Comparison of ENCODE assay signal across 24 mouse cellular contexts in the genomic region with DNA sequence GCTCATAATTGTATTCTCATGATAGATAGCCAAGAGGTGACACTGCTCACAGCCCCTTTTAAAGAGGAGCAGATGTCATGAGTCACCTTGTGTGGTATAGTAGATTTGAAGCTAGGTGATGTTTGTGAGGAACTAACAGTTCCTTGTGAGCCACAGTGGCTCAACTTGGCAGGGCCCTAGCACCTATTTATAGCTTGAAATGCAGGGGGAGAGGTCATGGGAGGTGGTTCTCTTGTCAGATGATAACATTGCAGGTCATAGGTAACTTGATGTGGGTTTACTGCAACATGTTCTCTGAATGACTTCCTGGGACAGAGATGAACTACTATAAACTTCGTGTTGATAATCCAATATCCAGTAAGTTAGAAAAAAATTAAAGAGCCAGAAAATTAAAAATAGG. TPM values are rescaled to one million over a fixed set of nuclear protein-coding genes. Genes with fewer than 3 reads are reported as not detected.
DNase-seq lines count a peak whose midpoint lies in the region; ATAC-seq and TF ChIP-seq lines count a peak whose summit lies in the region.
"Had no signal": no experiment of that assay in that cellular context is flagged by ENCODE, and none has a peak within 500 bp of the region (broad histone marks: within the 10 kb centered on the region; RNA-seq: fewer than 3 reads in every experiment).

No protein-coding gene starts in this region.

- no peaks in the 10 kb centered on the region for H3K27me3 ChIP-seq in liver, adult 2 months (ENCODE audit: control insufficient read depth, insufficient read depth, low read length)
- no peaks in the 10 kb centered on the region for H3K27me3 ChIP-seq in liver, embryonic 12.5 days (replicated peaks)
- H3K27me3 ChIP-seq in heart, embryonic 16.5 days (ENCODE audit: control insufficient read depth, insufficient read depth, low read length), result no peaks in the 10 kb centered on the region
- no peaks in the 10 kb centered on the region for H3K27me3 ChIP-seq in embryonic facial prominence, embryonic 10.5 days (replicated peaks; ENCODE audit: low read depth, poor library complexity, severe bottlenecking)
- H3K27me3 ChIP-seq: hindbrain, embryonic 13.5 days; megakaryocyte, embryonic 14.5 days had no signal

- no peak overlapping the region for H3K4me2 ChIP-seq in liver, embryonic 12.5 days
- no peak overlapping the region for H3K4me2 ChIP-seq in heart, embryonic 16.5 days (ENCODE audit: low read depth, low read length)
- H3K4me2 ChIP-seq: hindbrain, embryonic 13.5 days had no signal

- H3K9ac ChIP-seq in liver, adult 2 months (ENCODE audit: low read depth, low read length), result no peak overlapping the region
- no peak overlapping the region for H3K9ac ChIP-seq in liver, embryonic 12.5 days
- no peak overlapping the region for H3K9ac ChIP-seq in heart, embryonic 16.5 days (ENCODE audit: low read length)
- H3K9ac ChIP-seq: forebrain, postnatal 0 days; hindbrain, embryonic 13.5 days had no signal

- peak overlapping the region; percentile 83 for H3K27ac ChIP-seq in gastrocnemius, adult 2 months
- no peak overlapping the region for H3K27ac ChIP-seq in liver, adult 2 months (replicated peaks; ENCODE audit: insufficient read depth, low read depth, low read length)
- no peak overlapping the region for H3K27ac ChIP-seq in liver, embryonic 12.5 days
- H3K27ac ChIP-seq in heart, embryonic 16.5 days (ENCODE audit: low read length), result 0 out of 2 replicates have a peak overlapping the region, but pooled peaks have one; percentile 35
- H3K27ac ChIP-seq in embryonic facial prominence, embryonic 10.5 days (replicated peaks), result no peak overlapping the region
- H3K27ac ChIP-seq: forebrain, embryonic 10.5 days; hindbrain, embryonic 13.5 days; kidney, postnatal 0 days; left cerebral cortex, adult 2 months; limb, embryonic 10.5 days had no signal

- no peak overlapping the region for H3K4me3 ChIP-seq in gastrocnemius, adult 2 months
- H3K4me3 ChIP-seq in liver, adult 2 months (ENCODE audit: insufficient read depth, low read depth, low read length), result no peak overlapping the region
- no peak overlapping the region for H3K4me3 ChIP-seq in liver, embryonic 12.5 days
- H3K4me3 ChIP-seq in heart, embryonic 16.5 days (ENCODE audit: low read length), result no peak overlapping the region
- no peak overlapping the region for H3K4me3 ChIP-seq in embryonic facial prominence, embryonic 10.5 days
- H3K4me3 ChIP-seq: forebrain, embryonic 10.5 days; hindbrain, embryonic 13.5 days; left cerebral cortex, adult 2 months; limb, embryonic 10.5 days; megakaryocyte, embryonic 14.5 days had no signal

- no peaks in the 10 kb centered on the region for H3K36me3 ChIP-seq in liver, adult 2 months (ENCODE audit: control insufficient read depth, insufficient read depth, low read length)
- no peaks in the 10 kb centered on the region for H3K36me3 ChIP-seq in liver, embryonic 12.5 days
- H3K36me3 ChIP-seq in heart, embryonic 16.5 days (ENCODE audit: control insufficient read depth, insufficient read depth), result no peaks in the 10 kb centered on the region
- no peaks in the 10 kb centered on the region for H3K36me3 ChIP-seq in embryonic facial prominence, embryonic 10.5 days (replicated peaks)
- H3K36me3 ChIP-seq: forebrain, embryonic 10.5 days; hindbrain, embryonic 13.5 days; limb, embryonic 10.5 days had no signal

- ATAC-seq in liver, embryonic 12.5 days, result no peak
- ATAC-seq in heart, embryonic 16.5 days (replicated peaks; ENCODE audit: extremely low read depth, insufficient read depth, low FRiP score), result no peak
- ATAC-seq: forebrain, postnatal 0 days; inflammation-experienced regulatory T-cells, adult 6 months had no signal

- no peaks in the 10 kb centered on the region for H3K79me2 ChIP-seq in liver, adult 2 months (ENCODE audit: control insufficient read depth, insufficient read depth, low read length)

- DNase-seq in gastrocnemius, adult 2 months, result peak; percentile 74
- no peak for DNase-seq in gastrocnemius, postnatal 4 days (ENCODE audit: low spot score in 2 of 2)
- peak; percentile 43 for DNase-seq in liver, adult 2 months (ENCODE audit: extremely low read depth, low read depth, low spot score)
- DNase-seq in skeletal muscle tissue, adult 2 months (ENCODE audit: low read depth, low spot score), result peak; percentile 88
- no peak for DNase-seq in lung, postnatal 36 days
- no peak for DNase-seq in embryonic facial prominence, embryonic 10.5 days (ENCODE audit: low spot score)
- DNase-seq: cerebellum, adult 9-11 months; forebrain, postnatal 0 days; kidney, adult 18-20 months; liver; lung, adult 2 months; lung, postnatal 14 days; midbrain, embryonic 14.5 days; right cerebral cortex, postnatal 14 days; spleen, adult 18-20 months had no signal

- TF ChIP-seq POLR2A in liver, adult 2 months (IDR thresholded peaks at IDR 0.05; ENCODE audit: extremely low read depth, insufficient read depth, low read length), result no peak

- no peak for TF ChIP-seq CTCF in gastrocnemius, adult 2 months (IDR thresholded peaks at IDR 0.05)
- no peak for TF ChIP-seq CTCF in liver, adult 2 months (IDR thresholded peaks at IDR 0.05; ENCODE audit: low read depth, low read length)

- intact Hi-C loops in gastrocnemius, adult 2 months (cut with DNase I), result loop anchor here (2.0 kb wide), 1 partner anchor 43 kb away; no protein-coding TSS in a partner anchor

- H3K4me1 ChIP-seq in liver, adult 2 months (ENCODE audit: control insufficient read depth, insufficient read depth, low read length), result peaks cover 5% of the 10 kb centered on the region; the same call in 1 of the 2 replicates
- no peaks in the 10 kb centered on the region for H3K4me1 ChIP-seq in liver, embryonic 12.5 days
- peaks cover 7% of the 10 kb centered on the region for H3K4me1 ChIP-seq in heart, embryonic 16.5 days (ENCODE audit: control insufficient read depth, insufficient read depth, low read length)
- H3K4me1 ChIP-seq in embryonic facial prominence, embryonic 10.5 days, result no peaks in the 10 kb centered on the region
- H3K4me1 ChIP-seq: forebrain, embryonic 10.5 days; limb, embryonic 10.5 days had no signal

- no peaks in the 10 kb centered on the region for H3K9me3 ChIP-seq in liver, embryonic 12.5 days (replicated peaks)
- H3K9me3 ChIP-seq in heart, embryonic 16.5 days (replicated peaks; ENCODE audit: control insufficient read depth, low read length), result no peaks in the 10 kb centered on the region
- H3K9me3 ChIP-seq in embryonic facial prominence, embryonic 10.5 days, result no peaks in the 10 kb centered on the region
- H3K9me3 ChIP-seq: forebrain, embryonic 10.5 days; hindbrain, embryonic 13.5 days; limb, embryonic 10.5 days; megakaryocyte, embryonic 14.5 days had no signal

- 59% methylated on average over 1 of the region's 1 CpGs for WGBS in liver, adult 2 months
- WGBS in liver, embryonic 12.5 days (ENCODE audit: insufficient replicate concordance), result 47% methylated on average over 1 of the region's 1 CpGs
- 83% methylated on average over 1 of the region's 1 CpGs for WGBS in heart, embryonic 16.5 days
- WGBS in embryonic facial prominence, embryonic 10.5 days, result 81% methylated on average over 1 of the region's 1 CpGs

RNA-seq across cellular contexts. Expression of a gene that starts 40.7 kb away (rescaled TPM):
- total RNA-seq in gastrocnemius, adult 2 months (2021), result 10 to 100 TPM; 64.1 to 99.2 TPM
- total RNA-seq in gastrocnemius, postnatal 4 days (2021), result 10 to 100 TPM; 38.0 to 40.3 TPM
- 5.2 and 7.3 TPM in 2 replicates for total RNA-seq in liver, adult 2 months (2014; rRNA removed)
- polyA plus RNA-seq in liver, adult 2 months (2012; rRNA removed), result 3.8 and 9.1 TPM in 2 replicates
- polyA plus RNA-seq in liver, embryonic 12.5 days (2016; fragmentation: Nextera tagmentation; extraction: Ambion mirVana), result 2.0 and 2.2 TPM in 2 replicates
- polyA plus RNA-seq in heart, embryonic 16.5 days (2015; fragmentation: Nextera tagmentation; extraction: Ambion mirVana), result 32.5 and 38.7 TPM in 2 replicates
- polyA plus RNA-seq in embryonic facial prominence, embryonic 10.5 days (2016; fragmentation: Nextera tagmentation; extraction: Ambion mirVana), result 3.7 and 4.8 TPM in 2 replicates

Comparison
In these comparisons a context has a peak if more than half of its experiments do, and no peak if none do; other contexts are left out.
1. DNase-seq: peak in gastrocnemius, adult 2 months (single experiment), liver, adult 2 months (single experiment) and skeletal muscle tissue, adult 2 months (single experiment); none in gastrocnemius, postnatal 4 days (0 of 2), lung, postnatal 36 days (single experiment) and embryonic facial prominence, embryonic 10.5 days (single experiment).
2. H3K27ac ChIP-seq: peak in gastrocnemius, adult 2 months (single experiment) and heart, embryonic 16.5 days (single experiment); none in liver, adult 2 months (single experiment), liver, embryonic 12.5 days (single experiment) and embryonic facial prominence, embryonic 10.5 days (single experiment).